ENCODE assay signal across 8 mouse cellular contexts in the genomic region with DNA sequence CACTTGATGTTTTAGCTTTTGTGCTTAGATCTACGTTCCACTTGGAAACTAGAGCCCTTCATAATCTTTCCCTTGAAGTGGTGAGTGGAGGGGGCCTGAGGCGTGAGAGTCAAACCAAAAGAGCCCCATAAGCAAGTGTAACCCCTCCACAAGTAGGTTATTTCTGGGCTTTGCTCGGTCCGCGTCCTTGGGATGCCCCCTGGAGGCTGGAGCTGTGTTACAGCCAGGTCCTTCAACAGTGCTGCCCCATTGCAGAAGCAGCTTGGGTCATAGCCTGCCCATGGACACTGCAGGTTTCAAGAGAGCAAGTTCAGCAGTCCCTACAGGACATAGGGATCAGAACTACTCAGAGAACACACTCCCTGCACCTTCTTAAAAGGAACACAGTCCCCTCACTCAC. TPM values are rescaled to one million over a fixed set of nuclear protein-coding genes. Genes with fewer than 3 reads are reported as not detected.
DNase-seq lines count a peak whose midpoint lies in the region; ATAC-seq lines count a peak whose summit lies in the region.

No protein-coding gene starts in this region.

- no peaks in the 10 kb centered on the region for H3K36me3 ChIP-seq in stomach, embryonic 16.5 days (ENCODE audit: control insufficient read depth, insufficient read depth, low read length)

- 17% methylated on average over 5 of the region's 5 CpGs for WGBS in stomach, embryonic 16.5 days

- no peak overlapping the region for H3K4me2 ChIP-seq in stomach, embryonic 16.5 days (ENCODE audit: low read depth, low read length)

- no peaks in the 10 kb centered on the region for H3K27me3 ChIP-seq in stomach, embryonic 16.5 days (ENCODE audit: control insufficient read depth, insufficient read depth, low read length)

- H3K9ac ChIP-seq in stomach, embryonic 16.5 days (ENCODE audit: low read length) = no peak overlapping the region

- H3K9me3 ChIP-seq in stomach, embryonic 16.5 days (replicated peaks; ENCODE audit: control insufficient read depth, low read length) = no peaks in the 10 kb centered on the region

- DNase-seq in heart, adult 18-20 months = peak; percentile 59 to 70
- DNase-seq in heart, postnatal 25 days (ENCODE audit: low spot score) = no peak
- peak; percentile 53 to 68 for DNase-seq in CD8-positive naive resting alpha-beta T cell, adult 2 months (ENCODE audit: low read depth in 2 of 2, low spot score in 2 of 2)
- DNase-seq in cerebellum, postnatal 36 days = peak; percentile 31 to 34
- DNase-seq in heart, adult 9 months (ENCODE audit: low spot score in 2 of 2) = peak; percentile 29 to 48
- DNase-seq in left cerebral cortex, postnatal 10 days (ENCODE audit: extremely low spot score in 1 of 2, low spot score in 2 of 2) = peak; percentile 24 to 67

- intact Hi-C loops in heart, postnatal 25 days (cut with DNase I) = loop anchor here (5.0 kb wide), 3 partner anchors 127 to 312 kb away; no protein-coding TSS in a partner anchor
- intact Hi-C loops in left cerebral cortex, postnatal 10 days (cut with DNase I) = loop anchor here (1.0 kb wide), 1 partner anchor 60 kb away; a partner anchor contains a TSS

- H3K4me3 ChIP-seq in stomach, embryonic 16.5 days (replicated peaks; ENCODE audit: low read length) = no peak overlapping the region

- H3K27ac ChIP-seq in stomach, embryonic 16.5 days (ENCODE audit: low read length) = no peak overlapping the region

- no peaks in the 10 kb centered on the region for H3K4me1 ChIP-seq in stomach, embryonic 16.5 days (ENCODE audit: control insufficient read depth, insufficient read depth, low read length)

- ATAC-seq in megakaryocyte-erythroid progenitor cell, adult 5-6 weeks (replicated peaks; ENCODE audit: low FRiP score, low TSS enrichment, poor library complexity, severe bottlenecking) = peak; percentile 91
- 0 out of 2 replicates have a peak, but pooled peaks have one; percentile 29 for ATAC-seq in stomach, embryonic 16.5 days (ENCODE audit: insufficient read depth, low FRiP score)

RNA-seq across cellular contexts. Expression of a gene that starts 11.0 kb away (rescaled TPM):
- 10 to 100 TPM; 42.9 to 53.6 TPM for total RNA-seq in heart, adult 18-20 months (2021)
- 10 to 100 TPM; 48.7 to 49.3 TPM for total RNA-seq in heart, postnatal 25 days (2021)
- 10 to 100 TPM; 47.5 to 50.0 TPM for total RNA-seq in left cerebral cortex, postnatal 10 days (2021)
- total RNA-seq in megakaryocyte-erythroid progenitor cell, adult 5-6 weeks (2014; fragmentation: Nextera tagmentation) = 69.5 and 73.1 TPM in 2 replicates
- 44.1 and 62.4 TPM in 2 replicates for total RNA-seq in megakaryocyte-erythroid progenitor cell, adult 5-6 weeks (2017)
- polyA plus RNA-seq in stomach, embryonic 16.5 days (2015; fragmentation: Nextera tagmentation; extraction: Ambion mirVana) = 66.6 and 69.3 TPM in 2 replicates

RNA-seq across cellular contexts. Expression of a gene that starts 59.0 kb away (rescaled TPM):
- 10 to 100 TPM; 15.9 to 18.7 TPM for total RNA-seq in heart, adult 18-20 months (2021)
- total RNA-seq in heart, postnatal 25 days (2021) = 10 to 100 TPM; 17.7 to 18.8 TPM
- 10 to 100 TPM; 10.4 to 10.5 TPM for total RNA-seq in left cerebral cortex, postnatal 10 days (2021)
- total RNA-seq in megakaryocyte-erythroid progenitor cell, adult 5-6 weeks (2014; fragmentation: Nextera tagmentation) = 64.1 and 65.3 TPM in 2 replicates
- total RNA-seq in megakaryocyte-erythroid progenitor cell, adult 5-6 weeks (2017) = 31.7 and 40.4 TPM in 2 replicates
- 18.1 and 18.2 TPM in 2 replicates for polyA plus RNA-seq in stomach, embryonic 16.5 days (2015; fragmentation: Nextera tagmentation; extraction: Ambion mirVana)

RNA-seq across cellular contexts. Expression of a gene that starts 59.5 kb away (rescaled TPM):
- 1 to 10 TPM; 7.3 to 7.8 TPM for total RNA-seq in heart, adult 18-20 months (2021)
- total RNA-seq in heart, postnatal 25 days (2021) = 10 to 100 TPM in 1 of 2 experiments, 1 to 10 TPM in 1; 7.7 to 10.1 TPM
- total RNA-seq in left cerebral cortex, postnatal 10 days (2021) = 10 to 100 TPM; 33.9 to 37.5 TPM
- 18.7 and 24.7 TPM in 2 replicates for total RNA-seq in megakaryocyte-erythroid progenitor cell, adult 5-6 weeks (2014; fragmentation: Nextera tagmentation)
- total RNA-seq in megakaryocyte-erythroid progenitor cell, adult 5-6 weeks (2017) = 28.4 and 48.3 TPM in 2 replicates
- 6.6 and 8.6 TPM in 2 replicates for polyA plus RNA-seq in stomach, embryonic 16.5 days (2015; fragmentation: Nextera tagmentation; extraction: Ambion mirVana)
